Mouse (Mus musculus): ENCODE measurements at regions not wholly inside any gene's neighbourhood (a gene's known extent, or its start where the extent isn't known, plus 50 kb on each side); places are given as distances from the start of the nearest gene placed in this dataset.

- DNase-seq, result no peak
- intact Hi-C loops (cut with DNase I), result no loop called here
These were observed 293.4 kb upstream of the Acvr2a start for GRCm38 (mm10) chr2:48520535-48520971.

GRCm38 (mm10) chr2:48535453-48535852, 278.5 kb upstream of the Acvr2a start:
- intact Hi-C loops (cut with DNase I), result no loop called here
- DNase-seq, result no peak

GRCm38 (mm10) chr2:48536930-48537329, 277.0 kb upstream of the Acvr2a start:
- no peak for DNase-seq
- intact Hi-C loops (cut with DNase I), result no loop called here

- intact Hi-C loops (cut with DNase I), result no loop called here
- peak; percentile 2 for DNase-seq
These were observed 275.1 kb upstream of the Acvr2a start for GRCm38 (mm10) chr2:48538668-48539341.

GRCm38 (mm10) chr2:48539465-48540055, 274.3 kb upstream of the Acvr2a start:
- intact Hi-C loops (cut with DNase I), result no loop called here
- DNase-seq, result no peak

- intact Hi-C loops (cut with DNase I), result no loop called here
- no peak for DNase-seq
These were observed 269.5 kb upstream of the Acvr2a start for GRCm38 (mm10) chr2:48544377-48544776.

GRCm38 (mm10) chr2:48545072-48545471, 268.8 kb upstream of the Acvr2a start:
- DNase-seq, result no peak
- intact Hi-C loops (cut with DNase I), result no loop called here

GRCm38 (mm10) chr2:48545679-48546078, 268.2 kb upstream of the Acvr2a start:
- intact Hi-C loops (cut with DNase I), result no loop called here

GRCm38 (mm10) chr2:48546194-48546593, 267.7 kb upstream of the Acvr2a start:
- no peak for DNase-seq
- intact Hi-C loops (cut with DNase I), result no loop called here

More at GRCm38 (mm10) chr2:48545679-48546078, 268.2 kb upstream of the Acvr2a start:
- DNase-seq, result no peak

- intact Hi-C loops (cut with DNase I), result no loop called here
- DNase-seq, result no peak
These were observed 257.3 kb upstream of the Acvr2a start for GRCm38 (mm10) chr2:48556600-48556999.

- no peak for DNase-seq
- intact Hi-C loops (cut with DNase I), result no loop called here
These were observed 256.8 kb upstream of the Acvr2a start for GRCm38 (mm10) chr2:48557123-48557522.

- no peak for DNase-seq
- intact Hi-C loops (cut with DNase I), result no loop called here
These were observed 255.3 kb upstream of the Acvr2a start for GRCm38 (mm10) chr2:48558641-48559040.

- intact Hi-C loops (cut with DNase I), result no loop called here
- DNase-seq, result no peak
These were observed 250.3 kb upstream of the Acvr2a start for GRCm38 (mm10) chr2:48563636-48564035.

GRCm38 (mm10) chr2:48564170-48564569, 249.7 kb upstream of the Acvr2a start:
- no peak for DNase-seq
- intact Hi-C loops (cut with DNase I), result no loop called here

GRCm38 (mm10) chr2:48567871-48568270, 246.0 kb upstream of the Acvr2a start:
- DNase-seq, result no peak
- intact Hi-C loops (cut with DNase I), result no loop called here

- intact Hi-C loops (cut with DNase I), result no loop called here
- DNase-seq, result no peak
These were observed 227.6 kb upstream of the Acvr2a start for GRCm38 (mm10) chr2:48586162-48586830.

GRCm38 (mm10) chr2:48586831-48587169, 227.1 kb upstream of the Acvr2a start:
- DNase-seq, result no peak
- intact Hi-C loops (cut with DNase I), result no loop called here

GRCm38 (mm10) chr2:48589709-48590108, 224.2 kb upstream of the Acvr2a start:
- intact Hi-C loops (cut with DNase I), result no loop called here
- no peak for DNase-seq

GRCm38 (mm10) chr2:48597793-48598583, 215.9 kb upstream of the Acvr2a start:
- intact Hi-C loops (cut with DNase I), result no loop called here
- no peak for DNase-seq

GRCm38 (mm10) chr2:48599367-48599766, 214.5 kb upstream of the Acvr2a start:
- intact Hi-C loops (cut with DNase I), result no loop called here
- no peak for DNase-seq

GRCm38 (mm10) chr2:48601855-48602254, 212.1 kb upstream of the Acvr2a start:
- DNase-seq, result no peak
- intact Hi-C loops (cut with DNase I), result no loop called here

Measured in left cerebral cortex, postnatal 4 days (tissue).